Mouse (Mus musculus) gastrocnemius, adult 8-10 months (tissue): ENCODE data around the gene Filip1. TPM values are rescaled to one million over a fixed set of nuclear protein-coding genes. Genes with fewer than 3 reads are reported as not detected.

ENCODE experiments used
- DNase-seq, 2 experiments: peaks; one replicate each; pipeline ENCODE4 v3.0.0; 2022; ENCODE audit warnings: low spot score in 2 of 2
- total RNA-seq, 4 experiments: library from RNA; stranded (reverse); gene quantifications; 2 replicates each; pipeline ENCODE4 v1.2.4; 2022

Gene Filip1
- total RNA-seq, 4 experiments from 2014 or later = 92.2 to 133 (median 106) TPM

DNA sequence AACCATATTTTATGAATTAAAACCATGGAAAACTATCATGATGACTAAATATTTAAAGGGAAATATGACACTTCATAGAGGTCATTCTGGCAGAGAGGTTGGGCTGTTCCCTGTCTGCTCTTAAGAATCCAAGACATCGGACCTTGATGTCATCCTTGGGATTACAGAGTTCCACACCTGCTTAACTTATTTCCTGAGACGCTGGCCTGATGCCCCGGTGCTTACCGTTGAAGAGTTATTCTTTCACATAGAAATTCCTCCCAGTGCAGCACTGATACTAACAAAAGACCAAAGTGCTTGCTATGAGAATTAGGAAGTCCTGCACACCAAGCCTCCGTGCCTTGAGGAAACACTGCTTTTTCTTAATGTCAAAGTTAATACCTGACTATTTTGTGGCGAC is 62.6 kb downstream of the Filip1 start:
- no peak for DNase-seq

DNA sequence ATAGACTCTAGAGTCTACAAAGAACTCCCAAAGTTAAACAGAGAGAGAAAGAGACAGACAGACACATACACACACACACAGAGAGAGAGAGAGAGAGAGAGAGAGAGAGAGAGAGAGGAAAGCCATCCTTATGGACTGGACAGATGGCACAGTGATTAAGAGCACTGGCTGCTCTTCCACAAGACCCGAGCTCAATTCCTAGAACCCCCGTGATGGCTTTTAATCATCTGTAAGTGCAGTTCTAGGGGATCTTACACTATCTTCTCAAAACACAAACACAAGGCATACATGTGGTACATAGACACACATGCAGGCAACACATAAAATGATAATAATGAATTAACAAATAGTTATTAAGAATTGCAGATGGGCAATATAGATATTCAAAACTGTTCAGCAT is 64.3 kb downstream of the Filip1 start:
- no peak for DNase-seq

DNA sequence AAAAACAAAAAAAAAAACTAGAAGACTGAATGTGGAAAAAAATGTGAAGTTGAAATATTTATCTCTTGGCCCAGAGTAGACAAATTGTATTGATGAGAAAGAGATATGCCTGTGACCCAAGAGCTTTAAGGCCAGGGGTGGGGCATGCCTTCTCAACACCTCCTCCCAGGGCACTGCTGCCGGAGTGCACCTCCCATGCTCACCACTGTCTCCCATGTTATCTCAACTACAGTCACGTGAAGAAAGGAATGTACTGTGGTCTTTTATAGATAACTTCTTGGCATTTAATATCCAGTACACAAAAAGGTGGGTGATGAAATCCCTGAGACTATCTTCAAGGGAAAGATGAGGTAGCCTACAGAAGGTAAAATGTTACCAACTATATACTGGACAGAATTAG is 64.7 kb downstream of the Filip1 start:
- DNase-seq = no peak

DNA sequence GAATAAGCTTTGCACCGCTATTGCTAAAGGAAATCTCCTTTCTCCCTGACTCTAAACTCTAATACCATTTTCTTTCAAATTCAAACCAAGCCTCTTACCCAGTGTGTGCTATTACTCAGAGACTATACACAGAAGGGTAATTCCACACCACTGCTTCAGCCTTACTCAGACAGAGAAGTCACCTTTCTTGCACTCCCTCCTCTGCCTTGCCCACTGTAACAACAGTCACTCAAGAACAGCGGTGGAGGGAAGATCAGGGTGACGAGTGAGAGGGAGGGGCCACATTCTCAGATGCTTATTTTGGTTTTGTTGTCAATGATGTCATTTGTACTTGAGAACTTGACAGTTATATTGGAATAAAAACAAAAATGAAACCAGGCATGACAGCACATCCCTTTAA is 65.2 kb downstream of the Filip1 start:
- DNase-seq = no peak

DNA sequence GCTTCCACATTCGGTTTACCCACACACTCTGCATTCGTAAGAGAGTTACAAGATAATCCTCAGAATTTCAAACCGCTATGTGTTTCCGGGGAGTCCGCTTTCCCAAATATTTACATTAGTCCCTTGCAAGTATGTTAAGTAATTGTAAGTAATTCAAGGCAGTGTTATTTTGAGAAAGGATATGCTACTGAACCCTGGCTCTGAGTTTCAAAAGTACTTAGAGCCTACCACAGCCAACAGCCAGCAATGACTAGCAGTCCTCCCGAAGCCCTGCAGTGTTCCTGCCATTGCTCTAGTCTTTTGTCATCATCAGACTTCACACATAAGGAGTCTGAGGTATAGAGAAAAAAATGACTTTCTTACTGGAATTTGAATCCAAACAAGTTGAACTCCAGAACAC is 67.8 kb downstream of the Filip1 start:
- DNase-seq = no peak

DNA sequence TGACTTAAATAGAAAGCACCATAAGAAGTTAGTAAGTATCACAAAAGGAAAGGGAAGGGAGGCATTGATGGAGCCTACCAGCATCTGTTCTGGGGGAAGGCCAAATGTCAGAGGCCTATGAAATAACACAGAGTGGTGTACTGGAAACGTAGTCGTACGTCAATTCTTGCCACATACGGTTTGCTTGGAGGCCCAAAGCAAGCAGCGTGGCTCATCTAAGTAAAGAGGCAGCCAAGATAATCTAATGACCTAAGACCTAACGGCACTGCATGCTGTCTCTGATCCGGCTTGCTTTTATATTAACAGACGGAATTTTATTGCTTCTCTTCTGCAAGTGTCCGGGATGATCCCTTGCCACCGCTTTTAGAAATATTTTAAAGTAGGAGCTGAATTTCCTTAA is 68.7 kb downstream of the Filip1 start:
- no peak for DNase-seq

DNA sequence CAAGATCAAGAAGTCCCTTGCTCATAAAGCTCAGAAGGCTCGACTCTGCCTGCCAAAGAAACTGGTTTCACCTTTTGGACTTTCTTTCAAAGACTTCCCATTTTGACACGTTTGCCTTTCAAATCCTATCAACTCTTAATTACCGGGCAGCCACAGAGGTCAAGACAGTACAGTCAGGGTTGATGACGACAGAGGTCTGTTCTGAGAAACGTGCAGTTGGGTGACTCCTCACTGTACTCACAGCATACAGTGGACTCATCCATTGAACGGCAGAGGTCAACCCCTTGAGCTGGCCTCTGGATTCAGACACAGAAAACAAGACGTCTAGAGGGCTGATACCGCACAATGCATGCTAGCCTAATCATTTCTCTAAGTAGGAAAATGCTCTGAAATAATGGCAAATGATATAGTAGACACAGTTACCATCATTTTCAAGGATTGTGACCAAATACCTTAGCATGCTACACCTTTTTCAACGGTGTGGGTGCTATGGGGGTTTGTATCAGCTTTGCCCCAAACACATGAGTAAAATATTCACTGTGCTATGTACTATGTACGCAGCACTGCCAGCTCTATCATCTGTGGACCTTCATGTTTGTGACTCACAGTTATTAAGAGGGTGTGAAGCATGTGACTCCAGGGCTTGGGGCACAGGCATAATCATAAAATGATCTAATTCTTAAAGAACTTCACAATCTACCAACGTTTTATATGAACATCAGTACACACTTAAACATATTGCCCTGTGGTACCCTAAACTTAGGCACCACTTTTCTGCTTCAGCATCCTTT is 74.0 kb downstream of the Filip1 start:
- no peak for DNase-seq

DNA sequence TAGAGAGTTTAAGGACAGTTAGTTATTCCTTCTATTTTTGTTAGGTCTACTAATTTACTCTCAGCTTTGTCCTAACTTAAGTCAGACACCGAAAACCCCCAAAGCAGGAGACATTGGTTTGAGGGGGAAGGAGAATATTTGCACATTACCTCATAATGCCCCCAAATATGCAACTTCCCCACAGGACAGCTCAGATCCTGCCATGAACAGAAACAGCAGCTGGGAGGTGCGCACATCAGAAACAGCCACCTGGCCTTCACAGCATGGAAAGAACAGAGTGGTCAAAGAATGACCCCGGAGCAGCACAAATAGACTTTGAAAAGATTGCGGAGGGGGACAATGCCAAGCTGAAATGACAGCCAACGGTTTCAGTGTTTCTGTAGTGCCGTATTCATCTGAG is 75.1 kb downstream of the Filip1 start:
- DNase-seq = no peak

DNA sequence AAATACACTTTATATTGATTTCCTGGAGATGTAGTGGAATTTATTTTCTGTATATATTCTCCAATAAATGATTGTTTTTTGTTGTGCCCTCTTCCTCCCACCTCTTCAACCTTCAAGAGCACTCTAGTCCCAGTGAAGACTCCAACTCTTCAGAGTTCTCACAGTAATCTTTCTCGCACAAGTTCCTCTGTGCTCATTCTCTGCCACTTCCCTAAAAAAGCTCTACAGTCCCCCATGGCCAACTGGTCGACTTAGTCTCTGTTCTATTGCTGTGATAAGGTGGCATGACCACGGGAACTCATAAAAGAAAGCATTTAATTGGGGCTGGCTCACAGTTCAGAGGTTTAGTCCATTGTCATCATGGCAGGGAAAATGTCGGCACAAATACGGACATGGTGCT is 80.1 kb downstream of the Filip1 start:
- no peak for DNase-seq

DNA sequence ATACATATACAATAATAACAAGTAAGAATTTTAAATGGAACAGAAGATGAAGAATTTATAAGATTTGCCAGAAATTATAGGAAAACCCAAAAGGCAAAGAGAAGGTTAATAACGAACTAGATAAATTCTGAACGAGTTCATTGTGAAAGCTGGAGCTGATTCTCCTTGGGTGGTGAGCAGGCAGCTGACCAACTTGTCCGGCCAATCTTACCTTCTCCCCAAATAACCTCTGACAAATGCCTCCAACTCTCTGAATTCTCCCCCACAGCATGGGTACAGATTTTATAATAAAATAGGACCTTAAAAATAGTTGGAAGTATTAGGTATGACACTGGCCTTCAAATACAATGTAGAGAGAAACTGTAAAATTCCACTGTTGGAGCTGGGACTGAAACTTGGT is 84.6 kb downstream of the Filip1 start:
- no peak for DNase-seq

DNA sequence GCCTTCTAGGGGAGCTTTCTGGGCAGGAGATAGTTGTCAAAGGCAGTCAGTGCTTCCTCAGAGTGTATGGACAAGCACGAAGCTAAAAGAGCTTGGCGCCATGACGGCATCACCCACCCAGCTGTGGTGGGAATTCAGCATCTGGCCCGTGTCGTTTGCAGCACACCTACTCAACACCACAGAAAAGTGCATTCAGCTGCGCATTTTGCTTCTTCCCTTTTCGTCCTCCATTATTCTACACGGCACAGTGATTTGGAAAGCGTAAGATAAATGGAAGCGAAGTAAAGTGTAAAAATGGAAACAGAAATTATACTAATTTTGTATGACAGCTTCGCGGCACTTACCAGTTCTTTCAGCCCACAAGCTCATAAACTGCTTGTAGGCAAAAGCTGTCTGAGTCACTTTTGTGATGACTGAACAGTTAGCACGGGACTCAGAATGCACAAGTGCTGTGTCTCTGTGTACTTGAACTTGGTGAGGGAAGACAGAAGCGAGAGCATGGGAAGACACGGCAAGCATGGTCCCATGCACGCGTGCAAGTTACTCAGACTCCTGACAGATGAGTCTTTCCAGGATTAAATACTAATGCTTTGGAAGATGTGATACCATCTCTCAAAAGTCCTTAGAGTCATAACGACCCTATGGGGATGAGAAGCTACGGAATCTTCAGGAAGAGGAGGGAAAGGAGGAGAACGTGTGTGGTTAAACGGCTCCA is 85.3 kb downstream of the Filip1 start:
- no peak for DNase-seq

DNA sequence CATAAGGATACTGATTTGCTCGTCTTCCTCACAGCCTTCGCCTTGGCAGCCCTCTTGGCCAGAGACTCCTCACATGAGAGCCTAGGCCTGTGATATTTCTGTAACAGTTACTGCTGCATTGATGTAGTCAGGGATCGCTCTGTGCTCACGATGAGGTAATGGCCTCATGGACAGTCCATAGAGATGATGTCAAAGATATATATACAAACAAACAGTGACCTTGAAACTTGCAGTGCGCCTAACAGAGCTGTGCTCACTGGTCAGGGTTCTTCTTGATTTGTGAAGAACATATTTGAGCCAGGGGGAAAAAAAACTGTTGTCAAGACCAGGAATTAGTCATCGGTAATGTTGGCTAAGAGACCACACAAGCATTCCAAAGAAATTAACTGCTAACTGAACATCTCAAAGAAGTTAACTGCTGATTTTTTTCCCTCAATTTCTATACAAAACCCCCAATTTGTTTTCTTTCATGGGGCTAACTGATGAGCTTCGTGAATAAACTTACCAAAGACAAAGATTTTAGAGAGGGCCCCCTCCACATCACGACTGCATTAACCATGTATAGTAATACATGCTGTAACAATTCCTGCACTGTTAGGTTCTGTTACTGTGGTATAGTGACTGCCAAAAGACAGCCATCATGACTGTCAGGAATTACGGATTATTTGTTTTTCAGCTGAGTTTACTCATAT is 86.0 kb downstream of the Filip1 start:
- no peak for DNase-seq

DNA sequence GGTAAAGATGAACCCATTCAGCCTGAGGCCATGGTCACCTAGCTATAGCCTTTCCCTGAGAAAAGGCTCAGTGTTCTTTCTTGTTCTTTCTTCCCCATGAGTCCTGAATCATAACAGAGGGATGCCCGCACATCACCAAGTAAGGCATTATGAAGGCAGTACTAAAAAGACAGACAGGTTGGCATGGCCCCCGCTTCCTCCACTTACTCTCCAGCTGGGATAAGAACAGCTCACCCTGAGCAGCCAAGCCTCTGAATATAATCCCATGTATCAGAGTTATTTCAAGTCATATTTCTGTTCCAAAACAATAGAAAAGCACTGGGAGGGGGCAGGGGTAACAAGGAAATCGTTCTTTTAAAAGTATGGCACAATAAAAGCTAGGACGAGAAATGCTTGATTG is 86.7 kb downstream of the Filip1 start:
- DNase-seq = no peak

DNA sequence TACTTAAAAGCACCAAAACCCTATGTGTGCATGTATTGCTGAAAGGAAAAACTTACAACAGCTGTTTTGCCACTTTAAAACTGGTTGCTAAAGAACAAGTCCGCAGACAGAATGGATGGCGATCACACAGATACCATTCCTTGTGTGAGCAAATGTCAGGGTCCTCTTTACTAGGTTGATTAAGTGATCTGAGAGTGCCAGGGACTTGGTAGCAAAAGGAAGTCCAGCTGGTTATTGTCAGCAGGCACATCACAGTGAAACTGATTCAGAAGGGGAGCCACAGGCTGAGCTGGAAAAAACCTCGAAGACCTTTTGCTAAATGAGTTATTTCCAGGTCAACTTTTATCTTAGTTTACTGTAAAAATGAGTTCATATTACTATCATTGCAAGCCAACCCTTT is 89.4 kb downstream of the Filip1 start:
- no peak for DNase-seq

DNA sequence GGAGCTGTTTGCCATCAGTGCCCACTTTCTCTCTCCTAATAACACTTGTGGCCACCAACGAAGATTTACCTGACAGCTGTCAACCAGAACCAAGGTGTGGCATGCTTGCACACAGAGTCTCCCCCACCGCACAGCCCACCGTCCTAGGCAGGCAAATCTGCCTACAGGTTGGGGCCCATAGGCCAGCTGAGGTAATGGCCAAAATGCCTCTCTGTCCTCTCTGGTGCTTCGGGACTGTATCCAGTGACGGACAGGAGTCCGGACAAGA is 90.2 kb downstream of the Filip1 start:
- no peak for DNase-seq

DNA sequence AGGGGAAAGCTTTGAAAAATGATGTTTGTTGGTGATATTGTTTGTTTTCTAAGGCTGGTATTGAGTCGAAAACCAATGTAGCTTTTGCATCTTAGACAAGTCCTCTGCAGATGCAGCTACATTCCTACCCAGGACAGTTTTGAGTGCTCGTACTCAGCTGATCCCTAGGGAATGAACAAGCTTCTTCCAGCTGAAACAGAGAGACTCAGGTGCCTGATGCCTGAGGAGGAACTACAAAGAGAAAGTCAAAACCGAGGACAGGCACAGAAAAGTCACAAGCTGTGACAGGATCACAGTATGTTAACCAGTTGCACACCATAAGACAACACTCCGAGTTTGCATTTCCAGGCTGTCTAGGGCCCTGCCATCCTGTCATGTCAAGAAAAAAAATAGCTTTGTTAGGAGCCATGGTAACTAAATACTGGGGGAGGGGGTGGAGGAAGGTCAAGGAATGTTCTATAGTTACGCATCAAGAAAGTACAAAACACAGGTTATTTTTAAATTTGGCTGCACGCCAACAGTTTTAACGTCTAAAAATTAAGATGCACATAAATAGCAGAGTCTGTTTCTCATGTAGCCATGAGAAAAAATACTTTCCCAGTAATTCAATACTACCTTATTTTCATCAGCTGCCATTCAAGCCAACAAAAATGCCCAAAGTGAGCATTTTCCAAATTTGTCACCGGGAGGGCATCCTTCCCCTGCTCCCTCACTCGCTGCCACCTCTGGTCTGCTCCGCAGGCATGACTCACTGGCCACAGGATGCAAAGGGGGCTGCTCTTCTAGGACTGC is 90.8 kb downstream of the Filip1 start:
- no peak for DNase-seq

DNA sequence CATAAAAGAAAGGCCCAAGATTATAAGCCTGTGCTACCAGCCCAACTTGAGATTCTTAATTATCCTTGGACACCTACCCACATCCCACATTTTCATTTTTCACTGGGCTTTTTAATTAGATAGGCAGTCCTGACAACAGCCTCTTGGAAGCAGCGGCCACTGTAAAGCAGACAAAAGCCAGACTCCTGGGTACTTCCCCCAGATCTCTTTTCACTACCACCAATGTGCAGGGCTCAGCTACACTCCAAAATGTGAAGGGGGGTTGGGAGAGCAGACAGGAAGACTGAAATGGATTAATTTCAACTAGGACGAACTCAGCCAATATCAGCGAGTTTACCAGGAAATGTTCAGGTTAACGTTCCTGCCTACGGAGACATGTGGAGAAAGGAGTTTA is 92.1 kb downstream of the Filip1 start:
- no peak for DNase-seq

DNA sequence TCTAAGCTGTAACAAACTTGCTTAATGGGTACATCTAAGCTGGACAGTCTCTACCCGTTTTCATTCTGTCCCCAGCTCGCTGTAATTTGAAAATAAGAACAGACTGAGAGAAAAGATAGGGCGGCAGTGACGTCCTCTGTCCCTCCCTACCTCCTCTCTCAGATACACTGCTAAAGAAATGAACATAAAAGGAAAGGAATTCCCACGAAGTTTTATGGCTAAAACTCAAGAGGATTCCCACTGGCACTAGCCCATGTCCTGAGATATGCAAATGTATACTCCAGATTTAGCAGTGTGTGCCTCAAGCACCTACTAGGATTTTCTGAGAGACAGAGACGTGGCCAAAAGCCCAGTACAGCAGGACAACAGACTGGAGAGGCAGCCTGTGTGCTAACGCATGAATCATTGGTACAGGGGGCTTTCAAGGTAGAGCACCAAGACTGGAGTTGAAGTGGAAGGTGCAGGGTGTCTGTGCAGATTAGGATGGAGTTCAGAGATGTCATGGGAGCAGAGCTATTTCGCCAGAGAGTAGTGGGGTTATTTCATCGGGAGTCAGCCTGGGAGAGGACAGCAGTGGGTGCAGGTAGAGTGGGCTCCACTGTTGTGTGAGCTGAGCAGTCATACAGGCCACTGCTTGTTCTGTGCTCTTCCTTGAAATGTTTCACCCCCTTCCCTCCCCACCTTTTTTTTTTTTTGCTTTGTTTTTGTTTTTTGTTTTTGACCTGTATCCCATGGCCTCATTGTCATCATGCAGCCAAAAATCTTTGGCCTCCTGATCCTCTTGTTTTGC is 92.7 kb downstream of the Filip1 start:
- no peak for DNase-seq

DNA sequence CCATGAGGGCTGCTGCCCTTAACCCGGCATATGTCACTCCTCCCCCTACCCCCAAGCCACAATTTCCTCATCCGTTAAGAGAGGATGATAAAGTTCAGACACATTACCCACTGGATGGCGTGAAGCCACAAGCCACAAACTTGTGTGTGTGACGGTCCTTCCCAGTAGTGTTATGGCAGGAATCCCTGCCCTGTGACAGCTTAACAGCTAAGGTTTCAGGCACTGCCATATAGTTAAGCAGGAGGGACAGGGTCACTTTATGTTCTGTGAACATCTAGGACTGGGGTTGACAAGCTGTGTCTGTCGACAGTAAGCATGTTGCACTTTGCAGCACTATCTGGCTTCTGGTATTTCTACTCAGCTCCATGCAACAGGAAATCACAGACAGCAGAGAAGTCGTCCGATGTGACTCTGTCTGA is 93.3 kb downstream of the Filip1 start:
- peak; percentile 24 to 40 for DNase-seq

DNA sequence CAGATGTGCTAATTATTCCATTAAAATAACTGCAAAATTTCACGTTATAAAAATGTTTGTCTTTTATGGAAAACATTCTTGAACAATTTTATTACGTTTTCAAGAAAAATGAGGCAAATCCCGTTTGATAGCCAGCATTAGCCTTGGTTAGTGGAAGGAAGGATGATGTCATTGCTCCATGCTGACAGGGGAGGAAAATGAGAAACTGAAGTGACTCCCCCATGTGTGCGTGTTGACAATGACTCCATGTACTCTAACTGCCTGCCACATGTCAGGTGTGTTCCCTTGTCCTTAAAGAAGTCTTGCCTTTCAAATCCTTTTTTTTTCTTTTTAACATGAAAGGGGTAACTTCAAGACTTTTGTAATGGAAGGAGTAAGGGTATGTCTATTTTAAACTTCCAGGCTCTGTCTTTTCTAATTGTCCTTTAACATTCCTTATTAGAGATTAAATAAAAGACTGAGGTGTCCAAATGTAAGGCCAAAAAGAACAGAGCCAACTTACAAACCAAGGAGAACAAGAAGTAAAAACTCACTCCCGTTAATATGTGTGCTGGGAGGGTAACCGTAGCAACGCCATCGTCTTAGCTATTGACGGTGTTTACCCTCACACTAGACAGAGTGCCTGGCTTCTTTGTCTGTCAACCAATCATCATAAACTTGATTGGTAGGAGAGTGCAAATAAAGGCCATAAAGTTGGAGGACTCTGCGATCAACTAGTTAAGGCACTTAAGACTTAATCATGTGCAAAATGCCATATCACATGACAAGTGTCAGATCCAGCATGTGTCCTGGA is 94.1 kb downstream of the Filip1 start:
- DNase-seq = no peak
